Comparison of ENCODE assay signal across 30 mouse cellular contexts in the genomic region with DNA sequence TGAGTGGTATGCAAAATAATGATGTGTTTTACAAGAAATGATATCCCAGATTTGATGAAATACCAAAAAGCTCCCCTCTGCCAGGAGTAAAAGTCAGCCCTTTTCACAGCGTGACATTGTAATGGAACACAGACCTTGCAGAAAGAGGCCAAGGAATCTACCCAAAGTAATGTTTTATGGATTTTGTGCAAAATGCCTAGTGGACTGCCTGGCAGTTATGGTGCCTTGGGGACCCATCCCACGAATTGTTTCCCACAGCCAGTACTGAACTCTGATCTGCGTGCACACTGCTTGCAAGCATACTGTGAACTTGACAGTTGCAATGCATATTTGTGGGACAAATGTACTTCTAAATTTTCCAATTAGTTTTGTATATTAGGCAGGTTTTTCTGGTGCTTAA.
DNase-seq lines count a peak whose midpoint lies in the region; ATAC-seq lines count a peak whose summit lies in the region.
"Had no signal": no experiment of that assay in that cellular context is flagged by ENCODE, and none has a peak within 500 bp of the region (broad histone marks: within the 10 kb centered on the region; RNA-seq: fewer than 3 reads in every experiment).

No protein-coding gene starts in this region.

- H3K36me3 ChIP-seq in embryonic facial prominence, embryonic 14.5 days (ENCODE audit: control insufficient read depth, insufficient read depth, low read length) = no peaks in the 10 kb centered on the region
- H3K36me3 ChIP-seq in embryonic facial prominence, embryonic 10.5 days (replicated peaks) = no peaks in the 10 kb centered on the region
- H3K36me3 ChIP-seq in midbrain, embryonic 11.5 days (ENCODE audit: control insufficient read depth, insufficient read depth, low read length) = no peaks in the 10 kb centered on the region
- H3K36me3 ChIP-seq in midbrain, embryonic 15.5 days (replicated peaks) = no peaks in the 10 kb centered on the region
- H3K36me3 ChIP-seq in limb, embryonic 13.5 days = no peaks in the 10 kb centered on the region
- H3K36me3 ChIP-seq: embryonic facial prominence, embryonic 12.5 days; forebrain, embryonic 12.5 days; forebrain, embryonic 15.5 days; heart, embryonic 12.5 days; heart, embryonic 15.5 days; hindbrain, embryonic 10.5 days; hindbrain, embryonic 13.5 days had no signal

- 53% methylated on average over 3 of the region's 3 CpGs for WGBS in embryonic facial prominence, embryonic 14.5 days
- 74% methylated on average over 3 of the region's 3 CpGs for WGBS in embryonic facial prominence, embryonic 10.5 days
- 75% methylated on average over 3 of the region's 3 CpGs for WGBS in midbrain, embryonic 11.5 days
- 61% methylated on average over 3 of the region's 3 CpGs for WGBS in midbrain, embryonic 15.5 days
- WGBS in limb, embryonic 13.5 days = 19% methylated on average over 3 of the region's 3 CpGs

- no peak overlapping the region for H3K9ac ChIP-seq in embryonic facial prominence, embryonic 14.5 days (ENCODE audit: low read depth, low read length)
- H3K9ac ChIP-seq in midbrain, embryonic 11.5 days (ENCODE audit: low read length) = no peak overlapping the region
- H3K9ac ChIP-seq in midbrain, embryonic 15.5 days = no peak overlapping the region
- no peak overlapping the region for H3K9ac ChIP-seq in limb, embryonic 13.5 days
- H3K9ac ChIP-seq: embryonic facial prominence, embryonic 12.5 days; forebrain, embryonic 12.5 days; forebrain, embryonic 15.5 days; heart, embryonic 12.5 days; heart, embryonic 15.5 days; hindbrain, embryonic 13.5 days had no signal

- H3K27ac ChIP-seq in embryonic facial prominence, embryonic 14.5 days (replicated peaks; ENCODE audit: low read depth, low read length) = no peak overlapping the region
- H3K27ac ChIP-seq in embryonic facial prominence, embryonic 10.5 days (replicated peaks) = no peak overlapping the region
- H3K27ac ChIP-seq in midbrain, embryonic 11.5 days (ENCODE audit: low read depth, low read length) = no peak overlapping the region
- H3K27ac ChIP-seq in midbrain, embryonic 15.5 days = no peak overlapping the region
- H3K27ac ChIP-seq in limb, embryonic 13.5 days = no peak overlapping the region
- H3K27ac ChIP-seq: embryonic facial prominence, embryonic 12.5 days; forebrain, embryonic 12.5 days; forebrain, embryonic 15.5 days; gastrocnemius, adult 2 months; heart, embryonic 15.5 days; hindbrain, embryonic 10.5 days; hindbrain, embryonic 13.5 days had no signal

- no peaks in the 10 kb centered on the region for H3K27me3 ChIP-seq in embryonic facial prominence, embryonic 14.5 days (replicated peaks; ENCODE audit: control insufficient read depth, insufficient read depth, low read length)
- no peaks in the 10 kb centered on the region for H3K27me3 ChIP-seq in embryonic facial prominence, embryonic 10.5 days (replicated peaks; ENCODE audit: low read depth, poor library complexity, severe bottlenecking)
- no peaks in the 10 kb centered on the region for H3K27me3 ChIP-seq in midbrain, embryonic 11.5 days (ENCODE audit: control insufficient read depth, insufficient read depth, low read length)
- no peaks in the 10 kb centered on the region for H3K27me3 ChIP-seq in midbrain, embryonic 15.5 days (replicated peaks)
- no peaks in the 10 kb centered on the region for H3K27me3 ChIP-seq in limb, embryonic 13.5 days
- H3K27me3 ChIP-seq: embryonic facial prominence, embryonic 12.5 days; forebrain, embryonic 12.5 days; forebrain, embryonic 15.5 days; heart, embryonic 12.5 days; heart, embryonic 15.5 days; hindbrain, embryonic 13.5 days had no signal

- peak; percentile 56 for DNase-seq in embryonic facial prominence, embryonic 14.5 days (ENCODE audit: low spot score)
- no peak for DNase-seq in embryonic facial prominence, embryonic 10.5 days (ENCODE audit: low spot score)
- peak; percentile 69 for DNase-seq in midbrain, embryonic 11.5 days (ENCODE audit: low spot score, missing footprints)
- DNase-seq in skeletal muscle tissue, adult 2 months (ENCODE audit: low read depth, low spot score) = peak; percentile 24
- DNase-seq in adrenal gland, postnatal 36 days = no peak
- no peak for DNase-seq in frontal cortex, postnatal 36 days (ENCODE audit: low spot score in 2 of 2)
- DNase-seq: adrenal gland, adult 2 months; adrenal gland, postnatal 14 days; cerebellum, adult 11-12 months; cerebellum, adult 8-10 months; cerebellum, postnatal 10 days; cerebellum, postnatal 36 days; gastrocnemius, adult 2 months; gastrocnemius, postnatal 14 days; heart, adult 11 months; heart, postnatal 10 days; heart, postnatal 36 days had no signal

- no peak for ATAC-seq in embryonic facial prominence, embryonic 14.5 days (ENCODE audit: low read depth)
- no peak for ATAC-seq in midbrain, embryonic 11.5 days (ENCODE audit: low FRiP score)
- ATAC-seq in midbrain, embryonic 15.5 days (replicated peaks) = no peak
- ATAC-seq in limb, embryonic 13.5 days (ENCODE audit: low FRiP score, low read depth) = peak; percentile 87; the same call in 1 of the 2 replicates
- ATAC-seq: CD4-positive, CD25-positive, alpha-beta regulatory T cell, adult 4 months; forebrain, embryonic 15.5 days; hindbrain, embryonic 16.5 days; inflammation-experienced regulatory T-cells, adult 6 months had no signal

- H3K4me2 ChIP-seq in embryonic facial prominence, embryonic 14.5 days (ENCODE audit: low read depth, low read length) = no peak overlapping the region
- H3K4me2 ChIP-seq in midbrain, embryonic 11.5 days = no peak overlapping the region
- no peak overlapping the region for H3K4me2 ChIP-seq in midbrain, embryonic 15.5 days
- no peak overlapping the region for H3K4me2 ChIP-seq in limb, embryonic 13.5 days (replicated peaks)
- H3K4me2 ChIP-seq: embryonic facial prominence, embryonic 12.5 days; forebrain, embryonic 12.5 days; forebrain, embryonic 15.5 days; heart, embryonic 12.5 days; heart, embryonic 15.5 days; hindbrain, embryonic 13.5 days had no signal

- peaks cover 3% of the 10 kb centered on the region; the same call in 1 of the 2 replicates for H3K4me1 ChIP-seq in embryonic facial prominence, embryonic 14.5 days (ENCODE audit: control insufficient read depth, insufficient read depth, low read length)
- no peaks in the 10 kb centered on the region for H3K4me1 ChIP-seq in embryonic facial prominence, embryonic 10.5 days
- H3K4me1 ChIP-seq in midbrain, embryonic 11.5 days (ENCODE audit: control insufficient read depth, insufficient read depth, low read length) = no peaks in the 10 kb centered on the region
- H3K4me1 ChIP-seq in midbrain, embryonic 15.5 days = no peaks in the 10 kb centered on the region
- peaks cover 9% of the 10 kb centered on the region for H3K4me1 ChIP-seq in limb, embryonic 13.5 days
- H3K4me1 ChIP-seq: forebrain, embryonic 12.5 days; forebrain, embryonic 15.5 days; heart, embryonic 12.5 days; heart, embryonic 15.5 days; hindbrain, embryonic 10.5 days; hindbrain, embryonic 13.5 days had no signal

- H3K4me3 ChIP-seq in embryonic facial prominence, embryonic 14.5 days (ENCODE audit: low read depth, low read length) = no peak overlapping the region
- H3K4me3 ChIP-seq in embryonic facial prominence, embryonic 10.5 days = no peak overlapping the region
- no peak overlapping the region for H3K4me3 ChIP-seq in midbrain, embryonic 11.5 days (ENCODE audit: low read depth, low read length)
- no peak overlapping the region for H3K4me3 ChIP-seq in midbrain, embryonic 15.5 days
- H3K4me3 ChIP-seq in limb, embryonic 13.5 days = no peak overlapping the region
- H3K4me3 ChIP-seq: embryonic facial prominence, embryonic 12.5 days; erythroblast, embryonic 14.5 days; forebrain, embryonic 12.5 days; forebrain, embryonic 15.5 days; gastrocnemius, adult 2 months; heart, embryonic 12.5 days; heart, embryonic 15.5 days; hindbrain, embryonic 10.5 days; hindbrain, embryonic 13.5 days had no signal

- no peaks in the 10 kb centered on the region for H3K9me3 ChIP-seq in embryonic facial prominence, embryonic 14.5 days (ENCODE audit: control insufficient read depth, low read length)
- no peaks in the 10 kb centered on the region for H3K9me3 ChIP-seq in embryonic facial prominence, embryonic 10.5 days
- H3K9me3 ChIP-seq in midbrain, embryonic 11.5 days (ENCODE audit: control insufficient read depth, low read length) = no peaks in the 10 kb centered on the region
- H3K9me3 ChIP-seq in midbrain, embryonic 15.5 days = no peaks in the 10 kb centered on the region
- no peaks in the 10 kb centered on the region for H3K9me3 ChIP-seq in limb, embryonic 13.5 days
- H3K9me3 ChIP-seq: embryonic facial prominence, embryonic 12.5 days; forebrain, embryonic 12.5 days; forebrain, embryonic 15.5 days; heart, embryonic 12.5 days; heart, embryonic 15.5 days; hindbrain, embryonic 10.5 days; hindbrain, embryonic 13.5 days had no signal

Comparison
In these comparisons a context has a peak if more than half of its experiments do, and no peak if none do; other contexts are left out.
1. DNase-seq: peak in embryonic facial prominence, embryonic 14.5 days (single experiment), midbrain, embryonic 11.5 days (single experiment) and skeletal muscle tissue, adult 2 months (single experiment); none in embryonic facial prominence, embryonic 10.5 days (single experiment), adrenal gland, postnatal 36 days (0 of 2) and frontal cortex, postnatal 36 days (0 of 2).